Mouse (Mus musculus): ENCODE measurements around the gene Slc7a12.

DNA sequence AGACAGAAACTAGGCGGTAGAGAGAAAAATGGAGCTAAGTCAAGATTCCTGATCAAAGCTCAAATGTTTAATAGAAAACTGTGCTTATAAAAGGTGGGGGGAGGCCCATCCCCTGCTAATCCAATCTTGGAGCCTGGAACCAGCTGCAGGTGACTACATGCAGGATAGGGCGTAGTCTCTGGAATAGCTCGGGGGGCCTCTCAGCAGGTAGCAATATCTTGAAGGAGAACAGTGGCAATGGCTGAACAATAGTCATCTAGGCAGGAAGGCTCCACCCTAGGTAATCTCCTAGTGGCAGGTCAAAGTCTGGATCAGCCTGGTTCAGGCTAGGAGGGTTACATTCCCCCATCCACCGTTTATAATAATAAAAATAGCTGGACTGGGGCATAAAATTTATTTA lies 34.5 kb upstream of the Slc7a12 start:
- TF ChIP-seq CTCF (IDR thresholded peaks at IDR 0.05) (no peak), EP300 (IDR thresholded peaks at IDR 0.05; ENCODE audit: insufficient read depth, low read depth, low read length) (no peak)
